Mouse (Mus musculus) E14TG2a.4 (cell line): ENCODE measurements around the gene Slitrk1.

Experiments used
- CTCF ChIP-seq: conservative IDR thresholded peaks from 2 replicates; pipeline ENCODE4 v1.5.1; 2014; ENCODE audit warnings: low read length
- NANOG ChIP-seq: IDR thresholded peaks from 2 replicates; pipeline ENCODE4 v1.6.1; 2014; ENCODE audit warnings: borderline replicate concordance, low read length, mixed read lengths
- POU5F1 ChIP-seq: IDR thresholded peaks from 2 replicates; pipeline ENCODE4 v1.6.1; 2014; ENCODE audit warnings: low read length, borderline replicate concordance

GRCm38 (mm10) chr14:108910449-108911137 is 3.4 kb downstream of the Slitrk1 start:
- TF ChIP-seq CTCF: no peak
- no peak for TF ChIP-seq POU5F1
- TF ChIP-seq NANOG: no peak
